Mouse (Mus musculus): ENCODE measurements at regions not wholly inside any gene's neighbourhood (a gene's known extent, or its start where the extent isn't known, plus 50 kb on each side); places are given as distances from the start of the nearest gene placed in this dataset.
A peak's percentile ranks its signal among the peaks of the same experiment; 100 is the strongest.

GRCm38 (mm10) chr8:24284966-24285365, 440.7 kb downstream of the Adam3 start:
- DNase-seq: no peak

GRCm38 (mm10) chr8:24283901-24284405, 441.7 kb downstream of the Adam3 start:
- DNase-seq: no peak

GRCm38 (mm10) chr8:24280296-24280695, 445.4 kb downstream of the Adam3 start:
- no peak for DNase-seq

- DNase-seq: no peak
Measured at GRCm38 (mm10) chr8:24278391-24278790, 447.3 kb downstream of the Adam3 start.

GRCm38 (mm10) chr8:24261359-24261758, 464.3 kb downstream of the Adam3 start:
- no peak for DNase-seq

- DNase-seq: no peak
Measured at GRCm38 (mm10) chr8:24258622-24259021, 467.0 kb downstream of the Adam3 start.

GRCm38 (mm10) chr8:24242211-24242610, 483.4 kb downstream of the Adam3 start:
- no peak for DNase-seq

GRCm38 (mm10) chr8:24240211-24240983, 485.3 kb downstream of the Adam3 start:
- no peak for DNase-seq

- DNase-seq: no peak
Measured at GRCm38 (mm10) chr8:24234981-24235380, 490.7 kb downstream of the Adam3 start.

GRCm38 (mm10) chr8:24228148-24228547, 497.5 kb downstream of the Adam3 start:
- DNase-seq: no peak

- no peak for DNase-seq
Measured at GRCm38 (mm10) chr8:24227331-24228072, 498.1 kb downstream of the Adam3 start.

GRCm38 (mm10) chr8:24220222-24220621, 505.4 kb downstream of the Adam3 start:
- no peak for DNase-seq

GRCm38 (mm10) chr8:24216655-24217054, 509.0 kb downstream of the Adam3 start:
- DNase-seq: no peak

GRCm38 (mm10) chr8:24215510-24216138, 510.0 kb downstream of the Adam3 start:
- DNase-seq: no peak

GRCm38 (mm10) chr8:24214315-24214714, 511.3 kb downstream of the Adam3 start:
- no peak for DNase-seq

GRCm38 (mm10) chr8:24212216-24213200, 513.1 kb downstream of the Adam3 start:
- DNase-seq: no peak

- peak; percentile 18 for DNase-seq
Measured at GRCm38 (mm10) chr8:24211091-24211490, 514.6 kb downstream of the Adam3 start.

Data from adrenal gland, postnatal 10 days (tissue).